ENCODE assay signal across 10 mouse cellular contexts in genomic region chr13:46096968-46097367, GRCm38 (mm10).
DNase-seq lines count a peak whose midpoint lies in the region; ATAC-seq and TF ChIP-seq lines count a peak whose summit lies in the region.
"Had no signal": no experiment of that assay in that cellular context is flagged by ENCODE, and none has a peak within 500 bp of the region (broad histone marks: within the 10 kb centered on the region; RNA-seq: fewer than 3 reads in every experiment).

No protein-coding gene starts in this region.

- ATAC-seq in forebrain, embryonic 11.5 days (replicated peaks; ENCODE audit: low FRiP score): no peak
- no peak for ATAC-seq in forebrain, embryonic 15.5 days (replicated peaks)
- no peak for ATAC-seq in neural tube, embryonic 15.5 days (ENCODE audit: low FRiP score)
- peak; percentile 86 for ATAC-seq in granulocyte monocyte progenitor cell, adult 5-6 weeks (replicated peaks; ENCODE audit: poor library complexity, severe bottlenecking)
- ATAC-seq in midbrain, postnatal 0 days (ENCODE audit: low FRiP score): no peak
- ATAC-seq: Patski had no signal

- H3K9me3 ChIP-seq in forebrain, embryonic 11.5 days (ENCODE audit: control insufficient read depth, low read length): no peaks in the 10 kb centered on the region
- no peaks in the 10 kb centered on the region for H3K9me3 ChIP-seq in forebrain, embryonic 15.5 days
- no peaks in the 10 kb centered on the region for H3K9me3 ChIP-seq in neural tube, embryonic 15.5 days (replicated peaks)
- no peaks in the 10 kb centered on the region for H3K9me3 ChIP-seq in midbrain, postnatal 0 days (ENCODE audit: low read length)
- H3K9me3 ChIP-seq: hindbrain, embryonic 15.5 days had no signal

- no peak overlapping the region for H3K9ac ChIP-seq in forebrain, embryonic 11.5 days (ENCODE audit: low read length)
- H3K9ac ChIP-seq in forebrain, embryonic 15.5 days (replicated peaks): no peak overlapping the region
- H3K9ac ChIP-seq in neural tube, embryonic 15.5 days (replicated peaks): no peak overlapping the region
- H3K9ac ChIP-seq in midbrain, postnatal 0 days (replicated peaks; ENCODE audit: low read length, poor library complexity, severe bottlenecking): no peak overlapping the region
- H3K9ac ChIP-seq: hindbrain, embryonic 15.5 days had no signal

- DNase-seq in forebrain, embryonic 11.5 days (ENCODE audit: low spot score): peak; percentile 82
- peak; percentile 66 for DNase-seq in neural tube, embryonic 10.5 days (ENCODE audit: extremely low spot score, low spot score)
- DNase-seq in midbrain, postnatal 0 days (ENCODE audit: low spot score): peak; percentile 16
- DNase-seq in right cerebral cortex, postnatal 25 days: no peak
- no peak for DNase-seq in urinary bladder, adult 2 months (ENCODE audit: low spot score)

- no peak overlapping the region for H3K4me3 ChIP-seq in forebrain, embryonic 11.5 days (ENCODE audit: low read depth, low read length)
- H3K4me3 ChIP-seq in forebrain, embryonic 15.5 days: no peak overlapping the region
- no peak overlapping the region for H3K4me3 ChIP-seq in neural tube, embryonic 15.5 days (replicated peaks)
- no peak overlapping the region for H3K4me3 ChIP-seq in midbrain, postnatal 0 days (ENCODE audit: low read depth, low read length)
- H3K4me3 ChIP-seq: hindbrain, embryonic 15.5 days had no signal

- no peak overlapping the region for H3K27ac ChIP-seq in forebrain, embryonic 11.5 days (ENCODE audit: low read depth, low read length)
- no peak overlapping the region for H3K27ac ChIP-seq in forebrain, embryonic 15.5 days (replicated peaks)
- no peak overlapping the region for H3K27ac ChIP-seq in neural tube, embryonic 15.5 days (replicated peaks)
- H3K27ac ChIP-seq in midbrain, postnatal 0 days (ENCODE audit: low read depth, low read length): no peak overlapping the region
- H3K27ac ChIP-seq: hindbrain, embryonic 15.5 days had no signal

- H3K4me2 ChIP-seq in forebrain, embryonic 11.5 days (ENCODE audit: low read depth, low read length, severe bottlenecking): no peak overlapping the region
- H3K4me2 ChIP-seq in forebrain, embryonic 15.5 days (replicated peaks): no peak overlapping the region
- no peak overlapping the region for H3K4me2 ChIP-seq in neural tube, embryonic 15.5 days
- H3K4me2 ChIP-seq in midbrain, postnatal 0 days (ENCODE audit: low read depth, low read length, poor library complexity, severe bottlenecking): no peak overlapping the region
- H3K4me2 ChIP-seq: hindbrain, embryonic 15.5 days had no signal

- H3K36me3 ChIP-seq in forebrain, embryonic 11.5 days (ENCODE audit: control insufficient read depth, insufficient read depth, low read length): no peaks in the 10 kb centered on the region
- H3K36me3 ChIP-seq in forebrain, embryonic 15.5 days: no peaks in the 10 kb centered on the region
- H3K36me3 ChIP-seq in neural tube, embryonic 15.5 days: no peaks in the 10 kb centered on the region
- no peaks in the 10 kb centered on the region for H3K36me3 ChIP-seq in midbrain, postnatal 0 days (ENCODE audit: insufficient read depth, low read length)
- H3K36me3 ChIP-seq: hindbrain, embryonic 15.5 days had no signal

- TF ChIP-seq CTCF in midbrain, postnatal 0 days (IDR thresholded peaks at IDR 0.05): no peak

- no peaks in the 10 kb centered on the region for H3K27me3 ChIP-seq in forebrain, embryonic 11.5 days (ENCODE audit: control insufficient read depth, insufficient read depth, low read length)
- no peaks in the 10 kb centered on the region for H3K27me3 ChIP-seq in forebrain, embryonic 15.5 days
- H3K27me3 ChIP-seq in neural tube, embryonic 15.5 days (replicated peaks): no peaks in the 10 kb centered on the region
- H3K27me3 ChIP-seq in midbrain, postnatal 0 days (ENCODE audit: insufficient read depth, low read length): no peaks in the 10 kb centered on the region
- H3K27me3 ChIP-seq: hindbrain, embryonic 15.5 days had no signal

- H3K4me1 ChIP-seq in forebrain, embryonic 11.5 days (replicated peaks; ENCODE audit: control insufficient read depth, insufficient read depth, low read length): no peaks in the 10 kb centered on the region
- H3K4me1 ChIP-seq in forebrain, embryonic 15.5 days: peaks cover 8% of the 10 kb centered on the region
- no peaks in the 10 kb centered on the region for H3K4me1 ChIP-seq in neural tube, embryonic 15.5 days
- no peaks in the 10 kb centered on the region for H3K4me1 ChIP-seq in midbrain, postnatal 0 days (ENCODE audit: insufficient read depth, low read length)

- WGBS in forebrain, embryonic 11.5 days: 9% methylated on average over 5 of the region's 5 CpGs
- 7% methylated on average over 5 of the region's 5 CpGs for WGBS in forebrain, embryonic 15.5 days
- WGBS in neural tube, embryonic 15.5 days: 7% methylated on average over 5 of the region's 5 CpGs
- WGBS in midbrain, postnatal 0 days: 12% methylated on average over 5 of the region's 5 CpGs

Comparison
In these comparisons a context has a peak if more than half of its experiments do, and no peak if none do; other contexts are left out.
1. DNase-seq: peak in forebrain, embryonic 11.5 days (single experiment), neural tube, embryonic 10.5 days (single experiment) and midbrain, postnatal 0 days (single experiment); none in right cerebral cortex, postnatal 25 days (single experiment) and urinary bladder, adult 2 months (single experiment).